Mouse (Mus musculus): Measurements from ENCODE around the gene Sppl2b.
"Not testable (repeated sequence)": the region's sequence is repeated elsewhere in the genome, so short reads cannot be mapped to it uniquely, and the experiment has no call there.

Gene Sppl2b

GRCm38 (mm10) chr10:80854913-80855748, at the start of gene Sppl2b, which contains the start of gene Lsm7:
Sppl2b (plus strand) TSS chr10:80855275.
Lsm7 (minus strand) TSS chr10:80855209.
- DNase-seq, result peak; percentile 95

GRCm38 (mm10) chr10:80805322-80805721, 49.8 kb upstream of the Sppl2b start:
- no peak for DNase-seq

- DNase-seq, result peak; percentile 72
Measured at GRCm38 (mm10) chr10:80805925-80806324, 49.1 kb upstream of the Sppl2b start.

- DNase-seq, result no peak
Measured at GRCm38 (mm10) chr10:80806341-80807056, 48.6 kb upstream of the Sppl2b start.

GRCm38 (mm10) chr10:80807057-80807627, 47.9 kb upstream of the Sppl2b start:
- DNase-seq, result peak; percentile 62

GRCm38 (mm10) chr10:80808099-80808984, 46.7 kb upstream of the Sppl2b start:
- DNase-seq, result no peak

- DNase-seq, result no peak
Measured at GRCm38 (mm10) chr10:80808985-80809632, 46.0 kb upstream of the Sppl2b start.

GRCm38 (mm10) chr10:80810084-80810483, 45.0 kb upstream of the Sppl2b start:
- no peak for DNase-seq

GRCm38 (mm10) chr10:80812391-80813041, 42.6 kb upstream of the Sppl2b start:
- no peak for DNase-seq

- no peak for DNase-seq
Measured at GRCm38 (mm10) chr10:80813366-80813765, 41.7 kb upstream of the Sppl2b start, which contains the start of gene Jsrp1. Jsrp1 (minus strand) TSS chr10:80813498.

- DNase-seq, result no peak
Measured at GRCm38 (mm10) chr10:80814800-80815199, 40.3 kb upstream of the Sppl2b start.

- not testable (repeated sequence) for DNase-seq
Measured at GRCm38 (mm10) chr10:80816303-80816702, 38.8 kb upstream of the Sppl2b start.

GRCm38 (mm10) chr10:80817164-80817563, 37.9 kb upstream of the Sppl2b start:
- no peak for DNase-seq

- DNase-seq, result not testable (repeated sequence)
Measured at GRCm38 (mm10) chr10:80817955-80818354, 37.1 kb upstream of the Sppl2b start.

- DNase-seq, result no peak
Measured at GRCm38 (mm10) chr10:80818599-80819281, 36.3 kb upstream of the Sppl2b start.

- DNase-seq, result no peak
Measured at GRCm38 (mm10) chr10:80819406-80819805, 35.7 kb upstream of the Sppl2b start.

- DNase-seq, result peak; percentile 73
Measured at GRCm38 (mm10) chr10:80821991-80822390, 33.1 kb upstream of the Sppl2b start.

- no peak for DNase-seq
Measured at GRCm38 (mm10) chr10:80822528-80822927, 32.5 kb upstream of the Sppl2b start.

GRCm38 (mm10) chr10:80823316-80823715, 31.8 kb upstream of the Sppl2b start:
- DNase-seq, result no peak

GRCm38 (mm10) chr10:80823847-80824643, 31.0 kb upstream of the Sppl2b start:
- DNase-seq, result no peak

Measured in lung, postnatal 36 days (tissue).